Mouse (Mus musculus) kidney, adult 8-10 months (tissue): ENCODE data around the gene Smr2.
"Not testable (repeated sequence)": the region's sequence is repeated elsewhere in the genome, so short reads cannot be mapped to it uniquely, and the experiment has no call there.

Source experiments
- DNase-seq, 2 experiments: peaks; one replicate each; pipeline ENCODE4 v3.0.0; 2022

The Smr2 gene

GRCm38 (mm10) chr5:88086256-88086655 lies at the start of gene Smr2:
Gene Smr2 (plus strand): TSS chr5:88086556.
- not testable (repeated sequence) for DNase-seq

- no peak for DNase-seq
Measured at GRCm38 (mm10) chr5:88111430-88111829, 25.1 kb downstream of the Smr2 start, which contains the start of gene Gm11116. Gene Gm11116 (minus strand): TSS chr5:88111530.

GRCm38 (mm10) chr5:88153999-88154398 lies 67.6 kb downstream of the Smr2 start, which contains the start of gene Gm11115:
Gene Gm11115 (minus strand): TSS chr5:88154099.
- no peak for DNase-seq
